Comparison of ENCODE assay signal across 8 mouse cellular contexts in genomic region chr10:66994469-66994868, GRCm38 (mm10).
DNase-seq lines count a peak whose midpoint lies in the region; ATAC-seq lines count a peak whose summit lies in the region.

No protein-coding gene starts in this region.

- peaks cover 14% of the 10 kb centered on the region for H3K4me1 ChIP-seq in lung, embryonic 15.5 days
- peaks cover 13% of the 10 kb centered on the region for H3K4me1 ChIP-seq in forebrain, embryonic 16.5 days (replicated peaks; ENCODE audit: control insufficient read depth, insufficient read depth, low read length)
- H3K4me1 ChIP-seq in neural tube, embryonic 14.5 days (ENCODE audit: control insufficient read depth, insufficient read depth, low read length) = 0 out of 2 replicates have a peak, but pooled peaks cover 5% of the 10 kb centered on the region

- peak overlapping the region; percentile 21; the same call in 1 of the 2 replicates for H3K27ac ChIP-seq in lung, embryonic 15.5 days
- H3K27ac ChIP-seq in forebrain, embryonic 16.5 days (ENCODE audit: low read length) = no peak overlapping the region; the same call in 1 of the 2 replicates
- H3K27ac ChIP-seq in neural tube, embryonic 14.5 days (ENCODE audit: low read depth, low read length) = 0 out of 2 replicates have a peak overlapping the region, but pooled peaks have one; percentile 16

- H3K9me3 ChIP-seq in lung, embryonic 15.5 days = no peaks in the 10 kb centered on the region; the same call in 1 of the 2 replicates
- no peaks in the 10 kb centered on the region for H3K9me3 ChIP-seq in forebrain, embryonic 16.5 days (ENCODE audit: control insufficient read depth, low read length)
- no peaks in the 10 kb centered on the region for H3K9me3 ChIP-seq in neural tube, embryonic 14.5 days (ENCODE audit: control insufficient read depth, low read length)

- H3K4me2 ChIP-seq in lung, embryonic 15.5 days = no peak overlapping the region
- H3K4me2 ChIP-seq in forebrain, embryonic 16.5 days (ENCODE audit: low read length) = no peak overlapping the region
- H3K4me2 ChIP-seq in neural tube, embryonic 14.5 days (ENCODE audit: low read depth, low read length) = no peak overlapping the region

- intact Hi-C loops in gastrocnemius, postnatal 14 days (cut with DNase I; ENCODE audit: low total_unique reads) = no loop called here

- peak; percentile 22 for DNase-seq in adrenal gland, adult 2 months
- no peak for DNase-seq in adrenal gland, adult 8-10 months
- DNase-seq in lung, postnatal 25 days (ENCODE audit: low spot score) = no peak
- no peak for DNase-seq in gastrocnemius, postnatal 14 days

- ATAC-seq in lung, embryonic 15.5 days (ENCODE audit: borderline replicate concordance, extremely low read depth, low FRiP score, low TSS enrichment) = no peak
- peak; percentile 49; the same call in 1 of the 2 replicates for ATAC-seq in forebrain, embryonic 16.5 days
- ATAC-seq in neural tube, embryonic 14.5 days (ENCODE audit: low read depth) = 0 out of 2 replicates have a peak, but pooled peaks have one; percentile 28
- no peak for ATAC-seq in megakaryocyte, adult 5-6 weeks (ENCODE audit: poor library complexity, severe bottlenecking)

- 54% methylated on average over 5 of the region's 5 CpGs for WGBS in lung, embryonic 15.5 days
- 51% methylated on average over 5 of the region's 5 CpGs for WGBS in forebrain, embryonic 16.5 days
- 72% methylated on average over 5 of the region's 5 CpGs for WGBS in neural tube, embryonic 14.5 days

- H3K36me3 ChIP-seq in lung, embryonic 15.5 days = no peaks in the 10 kb centered on the region
- H3K36me3 ChIP-seq in forebrain, embryonic 16.5 days (ENCODE audit: control insufficient read depth, insufficient read depth) = no peaks in the 10 kb centered on the region
- no peaks in the 10 kb centered on the region for H3K36me3 ChIP-seq in neural tube, embryonic 14.5 days (ENCODE audit: control insufficient read depth, insufficient read depth, low read length)

- H3K9ac ChIP-seq in lung, embryonic 15.5 days = no peak overlapping the region
- H3K9ac ChIP-seq in forebrain, embryonic 16.5 days (replicated peaks; ENCODE audit: low read depth, low read length) = no peak overlapping the region
- H3K9ac ChIP-seq in neural tube, embryonic 14.5 days (replicated peaks; ENCODE audit: low read depth, low read length) = no peak overlapping the region

- no peaks in the 10 kb centered on the region for H3K27me3 ChIP-seq in lung, embryonic 15.5 days
- no peaks in the 10 kb centered on the region for H3K27me3 ChIP-seq in forebrain, embryonic 16.5 days (replicated peaks; ENCODE audit: control insufficient read depth, insufficient read depth, low read length)
- no peaks in the 10 kb centered on the region for H3K27me3 ChIP-seq in neural tube, embryonic 14.5 days (ENCODE audit: control insufficient read depth, insufficient read depth, low read length)

- no peak overlapping the region for H3K4me3 ChIP-seq in lung, embryonic 15.5 days
- H3K4me3 ChIP-seq in forebrain, embryonic 16.5 days (replicated peaks; ENCODE audit: low read length) = no peak overlapping the region
- H3K4me3 ChIP-seq in neural tube, embryonic 14.5 days (ENCODE audit: low read depth, low read length) = no peak overlapping the region

Comparison
In these comparisons a context has a peak if more than half of its experiments do, and no peak if none do; other contexts are left out.
1. ATAC-seq: peak in forebrain, embryonic 16.5 days (single experiment) and neural tube, embryonic 14.5 days (single experiment); none in lung, embryonic 15.5 days (single experiment) and megakaryocyte, adult 5-6 weeks (single experiment).